Mouse (Mus musculus) left cerebral cortex, adult 9 months (tissue): ENCODE measurements at regions not wholly inside any gene's neighbourhood (a gene's known extent, or its start where the extent isn't known, plus 50 kb on each side); places are given as distances from the start of the nearest gene placed in this dataset.

Source experiments
- DNase-seq, 2 experiments: peaks; one replicate each; pipeline ENCODE4 v3.0.0; 2022; ENCODE audit warnings: low spot score in 2 of 2

DNA sequence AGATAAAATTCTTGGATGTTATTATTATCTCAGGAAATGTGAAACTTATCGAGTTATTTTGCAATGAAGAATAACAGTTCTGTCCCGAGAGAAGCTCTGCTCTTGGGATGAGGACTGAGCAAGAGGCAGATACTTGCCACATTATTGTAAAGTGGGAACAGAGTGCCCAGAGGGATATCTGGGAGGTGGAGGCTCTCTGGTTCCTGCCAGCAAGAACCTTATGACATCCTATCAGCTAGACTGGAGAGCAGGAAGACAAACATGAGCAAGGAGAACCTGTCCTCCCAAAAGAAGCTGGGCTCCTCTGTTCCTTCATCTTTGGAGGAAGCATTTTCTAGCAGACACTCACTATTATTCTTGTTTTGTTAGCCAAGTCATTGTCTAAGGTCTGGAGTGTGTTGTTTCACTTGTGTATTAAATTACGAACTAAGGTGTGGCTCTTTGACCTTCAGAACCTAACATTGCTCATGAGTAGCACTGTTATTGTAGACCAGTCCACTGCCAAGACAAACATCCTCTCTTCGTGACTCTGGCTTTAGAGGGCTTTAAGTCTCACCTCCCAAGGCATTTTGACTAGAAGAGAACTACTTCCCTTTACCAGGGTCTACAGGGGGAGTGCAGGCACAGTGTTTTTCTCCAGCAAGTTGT lies 69.6 kb upstream of the Palmd start:
- DNase-seq = no peak
